Mouse (Mus musculus) ovary, adult 18-20 months (tissue): Measurements from ENCODE around the gene Gm21244.
"Not testable (repeated sequence)": the region's sequence is repeated elsewhere in the genome, so short reads cannot be mapped to it uniquely, and the experiment has no call there.

Experiments used
- DNase-seq: peaks from one replicate; pipeline ENCODE4 v3.0.0; 2022; ENCODE audit warnings: low spot score, mixed read lengths

Gene Gm21244

GRCm38 (mm10) chrY:7169193-7169592 lies at the start of gene Gm21244:
Gm21244 (minus strand) TSS chrY:7169293.
- not testable (repeated sequence) for DNase-seq
